Mouse (Mus musculus) testis, postnatal 14 days (tissue): Measurements from ENCODE around the gene Kremen1.
A peak's percentile ranks its signal among the peaks of the same experiment; 100 is the strongest.

ENCODE experiments used
- DNase-seq: peaks from one replicate; pipeline ENCODE4 v3.0.0; 2021; ENCODE audit warnings: low spot score

Gene Kremen1

DNA sequence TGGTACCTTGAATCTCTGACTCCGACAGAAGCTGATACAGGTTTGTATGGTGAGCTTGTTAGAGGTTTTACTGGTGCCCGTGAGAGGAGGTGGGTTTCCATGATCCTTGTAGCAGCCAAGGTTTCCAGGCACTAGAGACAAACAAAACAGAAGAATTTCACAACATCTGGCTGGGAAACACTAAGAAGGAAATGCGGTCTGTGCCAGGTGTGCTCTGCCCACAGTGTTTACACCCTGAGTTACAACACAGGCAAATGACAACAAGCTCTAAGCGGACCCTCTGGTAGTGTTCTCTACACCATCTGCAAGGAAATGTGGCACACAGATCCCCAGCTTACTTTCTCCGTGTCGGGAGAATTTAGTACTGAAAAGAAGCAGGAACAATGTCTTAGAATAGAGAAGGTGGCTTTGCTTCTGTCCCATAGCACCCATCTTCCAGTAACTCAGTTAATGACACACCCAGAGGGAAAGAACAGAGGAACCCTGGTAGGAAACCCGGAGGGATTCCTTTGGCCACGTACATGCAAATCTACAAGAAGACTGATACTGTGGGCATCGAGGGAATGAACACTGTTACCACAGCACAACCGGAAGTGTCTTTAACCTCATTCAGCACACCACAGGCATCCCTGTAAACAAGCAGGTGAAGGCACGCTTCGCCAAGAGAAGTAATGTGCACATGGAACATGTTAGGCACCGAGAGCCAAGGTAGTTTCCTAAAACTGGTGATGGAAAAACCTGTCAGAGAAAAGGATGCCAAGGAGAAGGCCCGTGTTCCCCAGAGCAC is 45.8 kb downstream of the Kremen1 start:
- no peak for DNase-seq

DNA sequence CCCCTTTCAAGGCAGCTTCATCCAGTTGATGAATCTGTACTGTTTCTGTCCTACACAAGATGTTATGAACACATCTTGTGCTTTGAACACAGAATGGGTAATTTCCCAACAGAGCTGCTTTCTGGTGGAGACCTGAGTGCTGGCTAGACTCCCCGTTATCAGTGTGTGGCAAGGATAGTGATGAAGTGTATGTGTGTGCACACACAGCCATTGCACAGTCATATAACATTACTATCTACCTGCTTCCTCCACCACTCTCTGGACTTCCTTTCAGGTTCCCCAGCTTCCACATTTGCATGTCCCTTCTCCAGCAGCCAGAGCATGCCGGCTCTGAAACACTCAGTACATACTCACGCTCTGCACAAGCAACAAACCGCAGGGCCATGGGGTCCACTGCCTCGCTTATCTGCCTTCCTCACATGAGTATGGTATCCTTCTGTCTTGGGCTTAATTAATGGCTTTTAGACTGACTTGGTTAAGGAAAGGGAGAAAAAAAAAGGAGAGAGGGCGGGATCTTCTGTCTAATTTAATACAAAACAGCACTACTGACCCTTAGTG is 46.8 kb downstream of the Kremen1 start:
- no peak for DNase-seq

DNA sequence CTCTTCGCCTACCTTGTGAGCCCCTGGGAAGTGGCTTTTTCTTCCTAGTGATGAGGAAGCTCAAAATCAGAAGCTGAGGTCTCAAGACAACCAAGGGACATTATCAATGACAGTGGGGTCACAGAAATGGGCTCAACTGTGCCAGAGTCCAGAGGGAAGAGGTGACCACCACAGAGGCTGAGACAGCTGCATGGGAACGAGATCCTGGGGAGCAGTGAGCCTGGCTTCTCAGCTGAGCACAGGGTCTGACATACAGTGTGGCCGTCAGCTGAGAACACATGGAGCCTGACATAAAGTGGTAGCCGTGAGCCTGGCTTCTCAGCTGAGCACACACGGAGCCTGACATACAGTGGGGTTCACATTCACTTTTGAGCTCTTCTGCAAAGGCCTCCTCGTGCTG is 58.3 kb downstream of the Kremen1 start:
- DNase-seq, result no peak

DNA sequence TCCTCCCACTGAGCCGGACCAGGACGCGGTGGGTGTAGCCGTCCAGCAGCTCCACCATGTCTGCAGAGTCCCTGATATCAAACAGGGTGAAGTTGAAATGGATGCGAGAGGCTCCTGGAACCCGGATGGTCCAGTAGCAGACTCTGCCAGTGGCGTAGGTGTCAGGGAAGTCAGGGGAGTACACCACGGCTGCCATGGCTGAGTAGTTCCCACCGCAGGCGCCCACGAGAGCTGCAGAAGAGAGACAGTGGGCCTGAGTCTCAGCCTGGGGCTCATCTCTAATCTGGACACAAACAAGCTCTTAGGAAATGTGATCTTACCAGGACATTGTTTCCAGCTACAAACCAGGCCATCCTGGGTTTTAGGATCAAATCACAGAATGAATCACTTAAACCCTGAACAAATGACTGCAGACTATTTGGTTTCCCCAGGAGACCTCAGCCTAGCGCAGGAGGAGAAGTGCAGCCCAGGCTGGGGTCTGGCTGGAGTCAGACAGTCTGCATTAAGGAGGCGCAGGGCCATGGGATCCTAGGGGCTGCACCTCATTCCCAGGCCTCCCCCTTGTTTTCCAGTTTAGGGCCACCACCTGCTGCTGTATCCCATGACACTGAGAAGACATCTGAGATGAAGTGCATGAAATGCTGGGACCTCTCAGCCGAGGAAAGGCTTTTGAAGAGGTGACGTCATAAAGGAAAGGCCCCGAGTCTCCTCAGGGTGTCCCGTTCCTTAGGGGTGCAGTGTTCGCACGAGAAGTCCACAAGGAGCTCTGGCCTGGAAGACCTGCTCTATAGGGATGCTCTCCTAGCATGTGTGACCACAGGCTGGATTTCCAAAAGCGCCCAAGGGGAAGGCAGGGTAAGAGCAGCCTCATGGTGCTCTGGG is 59.3 kb downstream of the Kremen1 start:
- DNase-seq, result no peak

DNA sequence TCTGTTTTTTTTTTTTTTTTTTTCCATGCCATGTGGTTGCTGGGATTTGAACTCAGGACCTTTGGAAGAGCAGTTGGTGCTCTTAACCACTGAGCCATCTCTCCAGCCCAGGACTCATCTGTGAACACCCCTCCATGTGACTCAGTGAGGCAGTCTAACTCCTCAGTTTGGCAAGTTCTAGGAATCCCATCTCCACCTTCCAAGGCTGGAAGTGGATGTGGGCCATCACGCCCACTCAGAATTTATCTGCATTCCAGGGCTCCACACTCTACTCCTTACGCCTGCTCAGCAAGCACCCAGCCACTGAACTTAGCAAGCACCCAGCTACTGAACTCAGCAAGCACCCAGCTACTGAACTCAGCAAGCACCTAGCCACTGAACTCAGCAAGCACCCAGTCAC is 61.5 kb downstream of the Kremen1 start:
- no peak for DNase-seq

DNA sequence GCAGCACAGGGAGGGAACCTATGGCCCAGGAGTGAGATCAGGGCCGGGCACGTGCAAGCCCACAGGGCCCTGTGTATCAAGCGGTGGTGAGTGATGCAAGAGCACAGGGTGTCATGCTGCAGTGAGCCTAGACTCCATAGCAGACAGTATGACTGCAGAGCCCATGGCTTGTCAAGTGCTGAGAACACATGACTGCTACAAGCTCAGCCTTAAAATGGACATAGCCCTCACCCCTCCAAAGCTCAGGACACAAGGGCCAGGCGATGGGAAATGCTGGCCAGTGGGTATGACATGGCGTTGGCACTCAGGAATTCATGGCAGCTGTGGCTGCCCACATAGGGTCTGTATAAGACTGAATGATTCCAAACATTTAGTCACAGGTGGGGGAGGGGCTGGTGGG is 64.3 kb downstream of the Kremen1 start:
- DNase-seq, result no peak

DNA sequence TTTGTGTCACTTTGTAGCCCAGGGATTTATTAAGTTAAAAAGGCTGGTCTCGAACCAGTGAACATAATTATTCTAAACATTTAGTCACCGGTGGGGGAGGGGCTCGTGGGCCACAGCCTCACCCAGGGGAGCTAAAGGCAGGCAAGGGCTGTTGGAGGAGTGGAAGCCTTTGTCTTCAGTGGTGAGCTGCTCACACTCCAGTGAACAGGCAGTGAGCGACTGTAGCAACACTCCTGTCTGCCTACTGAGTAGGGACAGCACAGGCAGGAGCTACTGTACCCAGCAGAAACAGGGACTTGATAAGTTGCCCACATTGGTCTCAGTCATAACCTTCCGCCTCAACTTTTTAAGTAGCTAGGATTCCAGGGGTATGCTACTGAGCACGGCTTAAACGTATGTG is 64.8 kb downstream of the Kremen1 start:
- DNase-seq, result no peak

DNA sequence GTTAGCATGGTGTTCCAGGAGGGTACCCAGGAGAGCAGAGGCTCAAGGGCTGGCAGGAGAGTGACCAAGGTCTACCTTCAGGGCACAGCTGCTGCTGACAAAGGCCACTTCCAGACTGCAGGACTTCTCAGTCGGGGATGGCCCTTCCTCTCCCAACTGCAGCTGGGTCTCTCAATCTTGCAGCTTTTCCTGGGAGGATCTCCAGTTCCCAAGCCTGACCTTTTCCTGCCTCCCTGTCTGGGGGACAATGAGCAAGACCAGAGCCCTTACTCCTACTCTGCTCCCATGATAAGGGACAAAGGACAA is 67.8 kb downstream of the Kremen1 start:
- DNase-seq, result no peak

DNA sequence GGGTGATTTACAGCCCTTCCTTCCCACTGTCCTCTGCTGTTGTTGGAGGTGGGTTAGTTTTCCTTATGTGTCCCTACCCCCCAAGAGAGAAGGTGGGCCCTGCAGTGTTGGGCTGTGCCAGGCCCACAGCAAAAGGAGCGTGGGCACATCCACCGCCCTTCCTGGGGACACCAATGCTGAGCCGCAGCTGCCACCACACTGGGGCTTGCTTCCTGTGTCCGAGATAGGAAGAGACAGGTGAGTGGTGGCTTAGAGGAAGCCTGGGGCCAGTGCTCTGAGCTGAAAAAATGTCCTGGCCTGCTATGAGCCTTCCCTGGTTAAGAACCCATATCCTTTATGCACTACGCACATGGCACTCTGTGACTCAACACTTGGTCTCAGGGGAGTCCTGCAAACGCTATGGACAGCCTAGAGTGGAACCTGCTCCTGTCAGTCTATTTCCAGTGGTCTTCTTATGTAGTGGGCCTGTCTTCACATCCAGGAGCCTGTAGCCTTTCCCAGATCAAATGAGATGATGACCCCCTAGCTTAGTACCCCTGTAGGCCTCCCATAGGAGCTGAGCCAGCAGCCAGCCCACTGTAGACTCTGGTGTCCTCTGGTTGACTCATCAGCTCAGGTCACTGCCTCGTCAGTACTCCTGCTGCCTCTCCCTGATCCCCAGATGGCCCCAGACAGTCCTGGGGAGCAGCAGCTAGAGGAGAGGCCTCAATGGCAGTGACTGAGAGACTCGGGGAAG is 68.3 kb downstream of the Kremen1 start:
- DNase-seq, result no peak

DNA sequence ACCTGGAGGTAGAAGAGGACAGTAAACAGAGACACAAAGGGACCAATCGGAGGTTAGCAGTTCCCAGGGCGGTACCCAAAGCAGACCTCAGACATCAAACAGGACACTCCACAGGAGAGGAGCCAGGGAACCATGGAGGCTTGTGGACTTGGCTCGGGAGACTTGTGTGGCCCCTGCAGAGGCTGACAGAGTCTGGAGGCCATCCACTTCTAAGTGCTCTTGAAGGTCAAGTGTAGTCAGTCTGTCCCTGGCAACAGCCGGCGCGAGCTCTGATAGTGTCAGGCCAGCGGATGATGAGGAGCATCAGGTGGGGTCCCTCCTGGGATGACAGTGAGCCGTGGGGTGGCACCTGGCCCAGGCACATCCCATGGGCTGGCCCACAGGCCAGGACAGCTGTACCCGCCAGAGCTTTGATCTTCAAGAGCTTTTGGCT is 69.3 kb downstream of the Kremen1 start:
- peak; percentile 26 for DNase-seq

DNA sequence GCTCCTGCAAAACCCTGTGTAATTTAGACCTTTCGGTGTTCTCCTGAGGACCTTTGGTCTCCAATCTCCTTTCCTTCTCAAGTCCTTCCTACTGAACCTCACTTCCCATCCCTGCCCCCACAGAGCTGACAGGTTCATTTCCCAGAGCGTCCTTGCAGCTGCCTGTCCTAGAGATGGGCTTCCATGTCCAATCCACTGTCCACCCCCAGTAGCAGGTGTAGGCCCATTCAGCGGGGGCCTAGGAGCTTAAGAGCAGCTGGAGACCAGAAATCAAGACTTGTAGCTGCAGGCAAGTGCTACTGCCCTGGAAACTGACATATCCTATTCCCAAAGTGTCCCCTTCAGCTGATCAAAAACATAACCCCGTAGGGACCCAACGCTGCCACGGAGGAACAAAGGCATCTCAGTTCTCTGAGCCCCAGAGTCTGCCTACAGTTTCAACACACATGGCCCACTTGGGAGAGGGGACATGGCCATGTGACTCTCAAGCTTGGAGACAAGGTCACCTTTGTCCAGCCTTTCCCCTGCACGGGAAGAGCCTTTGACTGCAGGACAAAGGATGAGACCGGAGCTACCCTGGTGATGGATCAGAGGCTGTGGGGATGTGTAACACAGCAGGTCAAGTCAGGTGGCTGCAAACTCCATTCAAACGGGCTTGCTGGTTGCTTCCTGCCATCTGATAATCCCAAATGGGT is 72.0 kb downstream of the Kremen1 start:
- no peak for DNase-seq

DNA sequence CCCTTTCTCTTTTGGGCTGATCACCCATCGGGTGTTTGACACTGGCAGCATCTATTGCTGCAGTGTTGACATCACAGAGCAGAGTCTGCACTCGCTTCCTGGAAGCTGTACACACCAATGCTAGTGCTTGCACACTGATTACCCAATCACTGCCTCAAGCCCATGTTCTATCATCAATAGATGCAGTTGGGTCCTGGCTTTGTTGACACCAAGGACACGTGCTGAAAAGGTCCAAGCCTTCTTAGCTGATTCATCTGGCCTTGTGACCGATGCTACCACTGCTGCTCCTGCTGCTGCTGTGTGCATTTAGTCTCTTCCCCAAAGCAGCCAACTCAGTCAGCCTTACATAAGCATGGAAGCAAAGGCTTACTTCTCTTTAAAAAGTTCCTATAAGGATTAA is 73.2 kb downstream of the Kremen1 start:
- DNase-seq, result no peak

DNA sequence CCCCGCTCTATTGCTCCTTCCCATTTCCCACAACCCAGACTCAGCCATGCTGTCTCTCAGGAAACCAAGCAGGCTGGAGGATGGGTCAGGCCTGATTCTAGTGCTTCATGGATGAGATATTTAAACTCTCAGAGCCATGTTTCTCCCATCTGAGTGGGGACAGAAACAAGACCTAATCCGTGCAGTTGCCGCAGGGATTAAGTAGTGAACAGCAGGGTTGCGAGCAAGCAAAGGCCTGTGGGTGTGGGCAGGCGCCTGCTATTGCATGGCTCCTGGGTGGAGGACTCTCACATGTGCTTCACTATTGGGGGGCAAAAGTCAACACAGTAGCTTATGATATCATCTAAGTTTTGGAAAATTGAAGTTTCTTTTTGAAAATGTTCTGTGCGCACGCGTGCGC is 76.5 kb downstream of the Kremen1 start:
- DNase-seq, result no peak

DNA sequence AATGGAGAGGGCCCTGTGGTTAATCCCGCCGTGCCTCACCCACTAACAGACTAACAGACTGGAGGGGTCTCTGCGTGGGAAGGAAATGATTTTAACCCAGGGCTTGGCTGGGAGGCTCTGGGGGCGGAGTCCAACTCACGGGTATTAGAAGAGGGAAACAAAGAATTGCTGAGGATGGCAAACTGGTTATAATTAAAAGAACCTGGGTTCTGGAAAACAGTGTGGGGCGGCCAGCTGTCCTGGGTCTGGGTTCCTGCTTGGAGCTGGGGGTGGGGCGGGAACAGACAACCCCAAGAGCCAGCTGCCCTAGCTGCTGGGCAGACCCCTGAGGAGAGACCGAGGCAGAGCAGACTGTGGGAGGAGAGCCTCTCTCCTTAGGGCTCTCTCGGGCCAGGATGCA is 77.1 kb downstream of the Kremen1 start:
- no peak for DNase-seq

DNA sequence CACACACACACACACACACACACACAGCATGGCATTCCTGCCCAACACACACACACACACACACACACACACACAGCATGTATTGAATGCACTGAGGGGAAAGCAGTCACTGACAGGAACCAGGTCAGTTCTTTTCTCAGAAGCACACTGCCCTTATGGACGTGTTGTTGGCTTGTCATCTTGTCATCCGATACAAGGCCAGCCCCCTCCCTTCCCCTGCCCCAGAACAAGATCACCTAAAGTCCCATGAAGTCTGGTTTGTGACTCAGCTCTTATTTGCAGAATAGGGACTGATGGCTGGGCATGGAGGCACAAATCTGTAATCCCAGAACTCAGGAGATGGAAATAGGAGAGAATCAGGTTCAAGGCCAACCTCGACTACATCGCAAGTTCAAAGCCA is 78.5 kb downstream of the Kremen1 start:
- no peak for DNase-seq

DNA sequence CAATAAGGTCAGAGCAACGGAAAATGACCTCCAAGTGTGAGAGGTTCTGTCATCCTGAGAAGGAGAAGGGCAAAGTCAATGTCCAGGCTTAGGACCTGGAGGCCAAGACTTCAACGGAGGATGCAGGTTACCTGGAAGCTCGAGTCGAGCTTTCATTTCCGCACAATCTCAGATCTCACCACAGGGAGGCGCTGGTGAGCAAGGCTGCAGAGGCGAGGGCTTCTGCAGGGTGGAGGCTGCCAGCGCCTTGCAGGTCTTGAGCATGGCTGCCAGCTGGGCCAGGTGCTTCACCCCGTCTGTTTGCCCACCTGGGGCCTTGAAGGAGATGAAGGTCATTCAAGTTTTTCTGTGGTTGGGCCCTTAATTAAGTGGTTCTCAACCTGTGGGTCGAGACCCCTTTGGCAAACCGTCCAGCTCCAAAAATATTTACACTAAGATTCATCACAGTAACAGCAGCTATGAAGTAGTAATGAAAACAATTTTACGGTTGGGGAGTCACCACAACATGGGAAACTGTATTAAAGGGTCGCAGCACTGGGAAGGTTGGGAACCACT is 79.4 kb downstream of the Kremen1 start:
- peak; percentile 75 for DNase-seq

DNA sequence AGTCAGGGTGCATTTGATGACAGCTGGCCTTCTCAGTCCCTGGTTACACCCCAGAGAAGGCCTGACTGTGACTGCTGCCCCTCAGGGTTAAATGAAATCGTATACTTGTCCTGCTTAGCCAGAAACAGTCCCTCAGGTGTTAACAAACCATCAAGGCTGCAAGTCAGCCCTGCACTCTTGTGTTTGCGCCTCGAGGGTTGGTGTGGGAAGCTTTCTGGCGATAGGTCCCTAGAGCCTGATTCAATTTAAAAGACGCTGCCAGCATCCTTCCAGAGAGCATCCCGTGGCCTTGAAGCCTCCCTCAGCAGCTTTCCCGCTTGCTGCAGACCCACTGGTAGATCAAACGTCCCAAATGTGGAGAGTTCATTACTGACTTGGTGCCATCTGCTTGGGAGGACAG is 82.0 kb downstream of the Kremen1 start:
- DNase-seq, result no peak

DNA sequence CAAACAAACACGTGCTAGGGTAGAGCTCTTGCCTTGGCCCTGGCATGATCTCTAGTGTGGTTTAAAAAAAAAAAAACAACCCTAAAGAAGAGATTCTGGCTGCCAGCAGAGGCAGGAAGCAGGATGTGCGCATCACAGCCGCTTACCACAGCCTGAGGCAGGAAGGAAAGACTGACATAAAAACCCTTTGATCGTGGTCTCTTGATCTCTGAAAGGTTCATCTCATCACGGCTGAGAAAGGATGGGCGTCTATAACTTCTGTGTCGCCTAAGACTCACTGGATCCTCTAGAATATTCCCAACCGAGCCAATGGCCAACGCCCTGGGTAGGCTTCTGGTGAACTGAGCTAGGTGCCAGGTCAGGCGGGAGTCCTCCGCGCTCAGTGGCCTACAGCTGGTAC is 84.2 kb downstream of the Kremen1 start:
- no peak for DNase-seq

DNA sequence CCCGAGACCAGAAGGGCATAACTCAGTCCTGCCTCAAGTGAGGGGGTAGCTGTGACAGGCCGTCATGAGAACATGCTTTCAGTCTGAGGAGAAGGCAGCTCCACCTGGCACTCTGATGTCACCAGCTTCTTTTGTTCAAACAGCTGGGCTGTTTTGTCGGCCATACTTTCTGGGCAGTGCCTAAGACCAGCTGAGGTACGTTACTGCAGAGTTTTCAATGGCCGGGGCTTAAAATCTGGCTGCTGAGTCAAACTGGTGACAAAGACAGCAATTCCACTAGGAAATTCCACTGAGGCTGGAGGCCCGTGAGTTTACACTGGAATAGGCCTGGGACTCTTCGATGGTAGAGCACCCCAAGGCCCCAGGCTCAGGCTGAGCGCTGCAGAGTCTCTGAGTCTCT is 84.7 kb downstream of the Kremen1 start:
- DNase-seq, result no peak

DNA sequence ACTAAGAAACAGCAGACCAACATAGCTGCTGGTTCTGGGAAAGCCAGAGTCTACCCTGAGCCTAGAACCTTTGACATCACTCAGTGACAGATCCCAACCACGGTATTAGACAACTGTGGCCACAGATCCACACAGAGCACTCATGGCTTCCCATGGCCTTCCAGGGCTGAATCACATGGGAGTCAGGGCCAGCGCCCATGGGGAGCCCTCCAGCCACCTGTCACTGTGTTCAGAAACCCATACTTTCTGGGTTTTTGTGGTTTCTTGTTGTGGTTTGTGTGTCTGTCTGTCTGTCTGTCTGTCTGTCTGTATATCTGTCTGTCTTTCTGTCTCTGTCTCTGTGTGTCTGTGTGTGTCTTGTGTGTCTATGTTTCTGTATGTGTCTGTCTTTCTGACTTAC is 85.5 kb downstream of the Kremen1 start:
- no peak for DNase-seq

DNA sequence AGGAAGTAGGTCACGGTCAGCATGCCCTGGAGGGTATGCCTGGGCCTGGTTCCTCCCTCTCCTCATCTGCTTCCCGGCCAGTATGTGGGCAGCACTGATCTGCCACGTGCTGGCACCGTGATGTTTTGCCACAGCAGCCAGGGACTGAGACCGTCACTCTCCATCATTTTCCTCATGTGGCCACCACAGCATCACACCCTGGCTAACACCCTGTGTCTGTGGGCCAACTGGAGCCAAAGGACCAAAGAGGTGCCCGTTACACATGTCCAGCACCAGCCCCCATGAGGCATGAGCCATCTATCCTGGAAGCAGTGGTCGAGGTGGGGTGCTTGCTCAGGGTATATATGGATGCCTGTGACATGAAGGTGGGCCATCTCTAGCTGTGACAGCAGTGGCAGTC is 86.2 kb downstream of the Kremen1 start:
- no peak for DNase-seq

DNA sequence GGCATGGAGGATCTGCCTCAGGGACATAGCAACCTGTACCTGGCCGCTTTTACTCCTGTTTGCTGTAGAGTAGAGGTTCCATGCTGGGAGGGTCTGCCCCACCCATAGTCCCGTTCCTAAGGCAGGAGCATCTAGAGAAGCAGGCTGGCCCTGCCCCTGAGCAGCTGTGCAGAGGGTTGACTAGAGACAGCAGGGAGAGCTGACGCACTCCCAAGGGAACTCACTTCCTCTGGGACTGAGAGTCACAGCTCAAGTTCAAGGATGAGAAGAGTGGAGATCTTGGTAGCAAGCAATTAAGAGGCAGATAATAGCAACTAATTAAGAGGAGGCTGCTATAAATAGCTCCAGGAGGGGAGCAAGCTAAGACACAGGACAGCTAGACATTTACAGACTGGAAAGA is 88.5 kb downstream of the Kremen1 start:
- no peak for DNase-seq
